Mouse (Mus musculus) adrenal gland, postnatal 4 days (tissue): ENCODE measurements around the gene Uqcc3. TPM values are rescaled to one million over a fixed set of nuclear protein-coding genes. Genes with fewer than 3 reads are reported as not detected.

Experiments used
- DNase-seq, 2 experiments: peaks; one replicate each; pipeline ENCODE4 v3.0.0; 2021 to 2022; ENCODE audit warnings: low spot score in 2 of 2, mixed read lengths in 2 of 2
- long read RNA-seq, 2 experiments: library from polyadenylated mRNA; stranded (forward); transcript quantifications; one replicate each; pipeline ENCODE4 v2.0.0; 2021
- total RNA-seq, 2 experiments: library from RNA; stranded (reverse); gene quantifications; 2 replicates each; pipeline ENCODE4 v1.2.3; 2021

Gene Uqcc3
- 10 to 100 TPM; 56.6 to 59.1 TPM for total RNA-seq
- long read RNA-seq, experiment 1, transcript Uqcc3-201 (2 exons, 821 nt), result major isoform, 93 of 96 reads
- long read RNA-seq, experiment 1, partial matches to known transcripts, result 3 of 96 reads
- long read RNA-seq, experiment 1, other reads (novel, unspliced or antisense), result 0 of 96 reads
- long read RNA-seq, experiment 2, transcript Uqcc3-201 (2 exons, 821 nt), result major isoform, 84 of 88 reads
- long read RNA-seq, experiment 2, partial matches to known transcripts, result 4 of 88 reads
- long read RNA-seq, experiment 2, other reads (novel, unspliced or antisense), result 0 of 88 reads

- DNase-seq, result peak; percentile 72 to 83
Measured at GRCm38 (mm10) chr19:8880311-8881033, at the start of gene Uqcc3. Gene Uqcc3 (minus strand): TSS chr19:8880923.

GRCm38 (mm10) chr19:8930117-8930516 lies 49.4 kb upstream of the Uqcc3 start:
- DNase-seq, result no peak

DNA sequence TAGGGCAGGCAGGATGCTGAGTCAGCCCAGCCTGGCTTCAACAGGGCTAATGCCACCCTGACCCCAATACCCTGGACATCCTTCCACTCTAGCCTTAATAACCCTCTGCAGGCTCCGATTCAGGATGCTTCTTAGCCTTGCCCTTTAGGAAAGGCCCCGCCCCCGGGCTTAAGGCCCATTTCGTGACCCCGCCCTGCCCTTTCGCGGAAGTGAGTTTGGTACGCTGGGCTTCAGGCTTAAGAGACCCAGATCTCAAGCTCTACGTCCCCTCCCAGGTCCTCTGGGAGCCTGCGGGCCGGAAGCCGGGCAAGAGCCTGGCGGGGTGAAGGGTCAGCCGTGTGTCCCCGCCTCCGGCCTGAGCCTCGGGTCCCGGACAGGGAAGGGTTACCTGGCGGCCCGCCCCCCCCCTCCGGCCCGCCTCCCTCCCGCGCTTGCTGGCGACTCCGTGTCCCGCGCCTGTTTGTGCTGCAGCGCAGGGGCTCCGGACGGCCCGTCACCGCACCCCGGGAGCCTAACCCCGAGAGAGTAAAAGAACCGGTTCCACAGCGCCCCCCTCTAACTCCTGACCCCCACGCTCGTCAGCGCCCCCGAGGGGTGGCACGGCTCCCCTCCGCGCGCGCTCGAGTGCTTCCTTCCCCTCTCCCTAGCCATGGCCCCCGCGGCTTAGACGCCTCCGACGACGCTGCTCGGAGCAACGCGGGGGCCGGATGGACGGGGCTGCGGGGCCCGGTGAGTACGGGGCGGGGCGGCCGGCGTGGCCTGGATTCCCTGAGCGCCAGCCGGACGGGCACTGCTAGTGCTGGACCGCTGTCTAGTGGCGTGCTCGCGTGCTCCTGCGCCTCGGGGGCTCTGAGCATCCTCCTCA lies 48.7 kb upstream of the Uqcc3 start, which contains the start of the genes Rom1 and Eml3:
Gene Rom1 (minus strand): TSS at position 133 of the 865 bp plus-strand sequence.
Gene Eml3 (plus strand): TSS at position 329 of the 865 bp plus-strand sequence.
- peak; percentile 70 to 78 for DNase-seq

GRCm38 (mm10) chr19:8928689-8929223 lies 48.0 kb upstream of the Uqcc3 start:
- peak in 1 of 2 experiments; percentile 30 for DNase-seq

- DNase-seq, result no peak
Measured at GRCm38 (mm10) chr19:8927891-8928525, 47.3 kb upstream of the Uqcc3 start.

GRCm38 (mm10) chr19:8926766-8927165 lies 46.0 kb upstream of the Uqcc3 start:
- DNase-seq, result no peak

DNA sequence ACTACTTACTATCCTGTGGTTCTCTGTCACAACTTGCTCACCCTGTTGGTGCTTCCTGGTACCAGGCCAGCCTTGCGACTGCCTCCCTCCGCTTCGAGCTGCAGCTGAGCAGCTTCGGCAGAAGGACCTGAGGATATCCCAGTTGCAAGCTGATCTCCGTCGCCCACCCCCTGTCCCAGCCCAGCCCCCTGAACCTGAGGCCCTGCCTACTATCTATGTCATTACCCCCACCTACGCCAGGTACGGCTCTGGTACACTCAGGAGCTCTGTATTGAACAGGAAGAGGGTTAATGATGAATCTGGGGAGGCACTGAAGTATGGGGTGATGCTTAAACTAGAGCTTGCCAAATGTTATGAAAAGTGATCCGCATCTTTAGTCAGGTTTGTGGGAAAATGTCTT lies 41.0 kb upstream of the Uqcc3 start:
- no peak for DNase-seq

GRCm38 (mm10) chr19:8920836-8921291 lies 40.1 kb upstream of the Uqcc3 start:
- DNase-seq, result no peak

GRCm38 (mm10) chr19:8920073-8920736 lies 39.5 kb upstream of the Uqcc3 start, which contains the start of gene B3gat3:
Gene B3gat3 (plus strand): TSS chr19:8920374.
- DNase-seq, result peak; percentile 82 to 89

- no peak for DNase-seq
Measured at GRCm38 (mm10) chr19:8919684-8920072, 39.0 kb upstream of the Uqcc3 start.

GRCm38 (mm10) chr19:8919000-8919399 lies 38.3 kb upstream of the Uqcc3 start:
- DNase-seq, result no peak

DNA sequence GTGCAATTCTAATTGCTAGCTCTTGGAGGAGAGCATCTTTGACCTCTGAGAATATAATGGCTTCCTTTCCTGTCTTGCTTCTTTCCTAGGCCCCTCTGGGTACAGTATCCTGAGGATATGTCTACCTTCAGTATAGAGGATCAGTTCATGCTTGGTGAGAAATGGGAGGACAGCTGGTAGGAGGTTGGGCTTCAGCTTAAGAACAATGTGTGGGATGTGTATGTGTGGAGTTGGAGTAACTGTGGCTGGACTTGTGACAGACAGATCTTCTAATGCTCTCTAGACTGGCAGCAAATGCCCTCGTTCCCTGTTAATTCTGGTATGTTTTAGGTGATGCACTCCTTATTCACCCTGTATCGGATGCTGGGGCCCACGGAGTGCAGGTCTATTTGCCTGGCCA lies 33.5 kb upstream of the Uqcc3 start:
- no peak for DNase-seq

DNA sequence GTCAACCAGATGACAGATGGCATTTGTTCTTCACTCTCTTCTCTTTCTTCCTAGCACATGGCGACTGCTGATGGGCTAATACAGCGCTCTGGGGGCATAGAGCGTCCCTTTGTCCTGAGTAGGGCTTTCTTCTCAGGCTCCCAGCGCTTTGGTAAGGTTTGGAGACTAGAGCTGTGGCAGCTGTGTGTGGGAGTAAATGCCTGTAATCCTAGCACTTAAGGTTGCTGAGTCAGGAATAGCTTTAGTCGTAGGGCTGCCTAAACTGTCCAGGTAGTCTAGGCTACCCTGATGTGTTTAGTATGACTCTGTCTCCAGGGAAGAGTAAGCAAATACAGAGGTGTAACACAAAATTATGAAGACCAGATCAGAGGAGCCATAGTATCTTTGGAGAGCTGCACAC lies 31.1 kb upstream of the Uqcc3 start:
- no peak for DNase-seq

GRCm38 (mm10) chr19:8908531-8908930 lies 27.8 kb upstream of the Uqcc3 start:
- DNase-seq, result no peak

GRCm38 (mm10) chr19:8903412-8903811 lies 22.7 kb upstream of the Uqcc3 start:
- DNase-seq, result no peak

DNA sequence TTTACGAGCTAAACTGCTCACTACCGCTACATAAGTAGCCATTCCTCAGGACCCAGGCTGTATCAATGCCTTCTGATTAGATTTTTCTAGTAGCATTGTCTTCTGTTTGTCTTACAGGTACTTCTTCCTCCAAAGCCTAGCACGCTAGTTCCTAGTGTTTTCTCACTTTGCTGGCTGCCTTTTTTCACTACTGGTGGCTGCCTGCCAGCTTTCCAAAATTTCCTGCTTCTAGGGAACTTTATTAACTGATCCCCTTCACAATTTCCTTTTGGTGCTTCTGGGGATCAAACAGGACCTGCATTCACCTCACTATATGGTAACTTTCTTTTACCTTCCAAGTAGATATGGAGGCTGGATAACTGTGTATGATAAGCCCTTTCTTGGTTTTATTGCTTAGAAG lies 18.4 kb upstream of the Uqcc3 start:
- no peak for DNase-seq

- DNase-seq, result no peak
Measured at GRCm38 (mm10) chr19:8898576-8898975, 17.9 kb upstream of the Uqcc3 start.

- peak; percentile 85 to 95 for DNase-seq
Measured at GRCm38 (mm10) chr19:8897865-8898495, 17.3 kb upstream of the Uqcc3 start, which contains the start of gene Ganab. Gene Ganab (plus strand): TSS chr19:8898071.

DNA sequence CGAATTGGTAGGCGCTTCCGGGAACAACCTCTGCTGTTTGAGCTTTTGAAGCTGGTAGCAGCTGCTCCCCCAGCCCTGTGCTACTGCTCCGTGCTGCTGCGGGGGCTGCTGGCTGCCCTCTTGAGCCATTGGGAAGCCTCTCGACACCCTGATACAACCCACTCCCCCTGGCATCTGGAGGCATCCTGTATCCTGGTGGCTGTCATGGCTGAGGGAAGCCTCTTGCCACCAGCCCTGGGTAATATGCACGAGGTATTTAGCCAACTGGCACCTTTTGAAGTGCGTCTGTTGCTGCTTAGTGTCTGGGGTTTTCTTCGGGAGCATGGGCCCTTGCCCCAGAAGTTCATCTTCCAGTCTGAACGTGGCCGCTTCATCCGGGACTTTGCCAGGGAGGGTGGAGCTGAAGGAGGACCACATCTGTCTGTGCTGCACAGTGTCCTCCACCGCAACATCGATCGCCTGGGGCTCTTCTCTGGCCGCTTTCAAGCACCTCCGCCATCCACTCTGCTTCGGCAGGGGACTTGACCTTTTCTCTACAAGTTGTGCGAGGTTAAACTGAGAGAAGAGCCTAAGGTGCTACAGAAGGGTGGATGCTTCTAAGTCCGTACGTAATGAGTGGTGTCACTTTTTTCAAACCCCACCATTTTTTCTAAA lies 16.6 kb upstream of the Uqcc3 start:
- peak in 1 of 2 experiments; percentile 37 for DNase-seq
